Mouse (Mus musculus): Measurements from ENCODE around the gene Tbx15.

DNA sequence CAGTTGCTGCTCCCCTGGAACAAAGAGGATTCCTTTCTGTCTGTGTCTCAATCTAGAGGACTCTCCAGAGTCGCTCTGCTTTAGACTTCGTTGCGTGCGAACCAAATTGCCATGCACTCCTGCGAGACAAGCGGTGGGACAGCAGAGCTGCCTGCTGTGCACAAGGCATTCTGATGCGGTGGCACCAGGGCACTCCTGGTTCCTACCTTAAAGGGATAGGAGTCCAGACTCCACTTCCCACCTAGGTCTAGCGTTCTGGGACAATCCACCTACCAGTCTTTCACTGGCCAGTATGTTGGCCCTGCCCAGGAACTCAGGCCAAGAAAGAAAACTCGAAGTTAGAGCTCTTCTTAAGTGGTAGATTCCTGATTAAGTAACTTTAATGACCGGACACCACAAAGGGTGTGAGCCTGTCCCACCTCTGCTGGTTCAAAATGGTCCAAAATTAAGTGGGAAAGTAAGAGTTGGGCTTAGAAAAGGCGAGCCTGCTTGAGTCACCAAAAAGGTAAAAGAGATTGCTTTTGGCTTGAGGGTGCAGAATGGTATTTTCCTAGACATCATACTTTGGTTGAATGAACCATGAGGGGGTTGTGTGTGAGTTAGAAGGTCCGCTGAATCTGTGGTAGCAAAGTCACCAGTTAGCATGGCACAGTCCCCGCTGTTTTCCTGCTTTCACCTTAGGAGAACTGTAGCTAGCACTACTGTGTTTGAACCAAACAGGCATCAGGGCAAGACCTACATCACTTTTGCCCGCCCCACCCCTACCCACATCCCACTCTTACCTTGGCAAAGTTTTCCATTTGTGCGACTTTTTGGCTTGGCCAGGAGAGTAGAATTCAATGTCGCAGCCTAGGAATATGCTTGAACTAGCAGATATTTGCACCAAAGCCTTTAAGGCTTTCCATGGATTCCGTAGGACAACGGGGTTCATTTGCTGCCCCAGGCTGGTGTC lies 4.1 kb upstream of the Tbx15 start:
- no peak for TF ChIP-seq CTCF (IDR thresholded peaks at IDR 0.05; ENCODE audit: low read depth)
- TF ChIP-seq EP300 (IDR thresholded peaks at IDR 0.05; ENCODE audit: low read depth): no peak

Measured in liver, postnatal 0 days (tissue).